Mouse (Mus musculus) small intestine, adult 2 months (tissue): ENCODE results near the gene Micu1.

ENCODE experiments used
- CTCF ChIP-seq: fragments of 200-500 bp; IDR thresholded peaks from 2 replicates; pipeline ENCODE4 v1.5.1; 2012; ENCODE audit warnings: low read depth, mild to moderate bottlenecking, control low read depth, inconsistent platforms, low read length, moderate library complexity, mixed read lengths; ENCODE audit not compliant: insufficient replicate concordance, insufficient read length; ENCODE audit errors: extremely low read depth
- POLR2A ChIP-seq: fragments of 200-500 bp; IDR thresholded peaks from 2 replicates; pipeline ENCODE4 v1.6.1; 2012; ENCODE audit warnings: low read depth, mild to moderate bottlenecking, control low read depth, inconsistent platforms, low read length, moderate library complexity

- TF ChIP-seq POLR2A: no peak
- TF ChIP-seq CTCF: no peak
These were observed 146.7 kb downstream of the Micu1 start for GRCm38 (mm10) chr10:59848953-59849352.
